Mouse (Mus musculus) brown adipose tissue, adult 24 weeks (tissue): ENCODE results near the gene Igf2r. TPM values are rescaled to one million over a fixed set of nuclear protein-coding genes. Genes with fewer than 3 reads are reported as not detected.

Experiments
- H3K27ac ChIP-seq: fragments of 200-500 bp; replicated peaks from 2 replicates; pipeline ENCODE4 v1.5.1; 2012; ENCODE audit warnings: low read depth, mild to moderate bottlenecking, low read length
- H3K4me1 ChIP-seq: fragments of 200-500 bp; 2 replicates; pipeline ENCODE4 v1.6.1; 2012; ENCODE audit warnings: low read length, mixed read lengths; ENCODE audit not compliant: control insufficient read depth, insufficient read depth, insufficient read length
- H3K4me3 ChIP-seq: fragments of 200-500 bp; 2 replicates; pipeline ENCODE4 v1.5.1; 2012; ENCODE audit warnings: low read depth, mild to moderate bottlenecking, low read length, moderate library complexity; ENCODE audit not compliant: insufficient read depth
- polyA plus RNA-seq: library from polyadenylated mRNA; stranded (reverse); fragments of >200 nt; gene quantifications from 2 replicates; pipeline ENCODE4 v1.2.4, GENCODE M21; 2012; ENCODE audit not compliant: missing spikeins, insufficient read depth, insufficient read length

The Igf2r gene
- polyA plus RNA-seq: 15.7 and 16.3 TPM in 2 replicates

GRCm38 (mm10) chr17:12769380-12769921 lies at the start of gene Igf2r:
Igf2r (minus strand) TSS chr17:12769664.
- H3K4me1 ChIP-seq: peaks cover 13% of the 10 kb centered on the region; the same call in 1 of the 2 replicates
- peak within 1 kb of the TSS; percentile 52 for H3K27ac ChIP-seq
- H3K4me3 ChIP-seq: peak within 1 kb of the TSS; percentile 72

GRCm38 (mm10) chr17:12815885-12816284 lies 46.4 kb upstream of the Igf2r start:
- H3K4me3 ChIP-seq: no peak overlapping the region

GRCm38 (mm10) chr17:12814502-12814901 lies 45.0 kb upstream of the Igf2r start:
- Histone ChIP-seq H3K4me3 (no peak overlapping the region), H3K4me1 (no peaks in the 10 kb centered on the region), H3K27ac (no peak overlapping the region)

More at GRCm38 (mm10) chr17:12815885-12816284, 46.4 kb upstream of the Igf2r start:
- H3K27ac ChIP-seq: no peak overlapping the region
- no peaks in the 10 kb centered on the region for H3K4me1 ChIP-seq

GRCm38 (mm10) chr17:12810973-12811303 lies 41.5 kb upstream of the Igf2r start:
- Histone ChIP-seq H3K27ac (no peak overlapping the region), H3K4me3 (no peak overlapping the region), H3K4me1 (no peaks in the 10 kb centered on the region)

DNA sequence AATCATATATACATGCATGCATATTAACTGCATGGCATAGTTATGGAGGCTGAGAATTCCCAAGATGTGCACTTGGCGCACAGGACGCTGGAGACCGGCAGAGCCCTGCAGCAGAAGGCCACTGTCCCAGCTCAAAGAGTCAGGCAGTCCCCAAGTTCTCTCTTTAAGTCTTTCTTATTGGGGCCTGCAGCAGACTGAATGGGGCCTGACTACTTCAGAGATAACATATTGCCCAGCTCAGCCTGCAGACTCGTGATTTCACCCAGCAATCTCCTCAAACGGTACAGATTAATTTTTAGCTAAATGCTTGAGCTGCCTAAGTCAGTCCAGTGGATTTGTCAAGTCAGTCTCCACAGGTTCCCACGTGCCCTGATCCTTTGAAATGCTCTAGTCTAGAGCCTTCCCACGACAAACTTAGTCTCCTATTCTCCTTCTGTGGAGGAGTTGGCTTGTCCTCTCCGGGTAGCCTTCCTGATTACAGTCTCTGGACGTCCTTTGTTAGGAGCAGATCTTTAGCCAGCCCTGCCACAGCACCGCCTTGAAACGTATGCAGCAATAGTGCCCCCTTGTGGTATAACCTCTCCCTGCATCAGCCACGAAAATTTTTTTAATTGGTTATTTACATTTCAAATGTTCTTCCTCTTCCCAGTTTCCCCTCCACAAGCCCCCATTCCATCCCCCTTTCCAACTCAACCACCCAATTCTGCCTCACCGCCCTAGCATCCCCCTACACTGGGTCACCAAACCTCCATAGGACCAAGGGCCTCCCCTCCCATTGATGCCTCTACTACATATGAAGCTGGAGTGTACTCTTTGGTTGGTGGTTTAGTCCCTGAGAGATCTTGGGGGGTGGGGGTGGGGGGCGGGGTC lies 40.9 kb upstream of the Igf2r start:
- Histone ChIP-seq H3K4me1 (no peaks in the 10 kb centered on the region), H3K4me3 (no peak overlapping the region), H3K27ac (0 out of 2 replicates have a peak overlapping the region, but pooled peaks have one; percentile 1)

GRCm38 (mm10) chr17:12808851-12809250 lies 39.4 kb upstream of the Igf2r start:
- Histone ChIP-seq H3K27ac (no peak overlapping the region), H3K4me1 (no peaks in the 10 kb centered on the region), H3K4me3 (no peak overlapping the region)

GRCm38 (mm10) chr17:12804584-12805445 lies 35.4 kb upstream of the Igf2r start:
- H3K4me1 ChIP-seq: no peaks in the 10 kb centered on the region
- no peak overlapping the region for H3K27ac ChIP-seq
- no peak overlapping the region for H3K4me3 ChIP-seq

DNA sequence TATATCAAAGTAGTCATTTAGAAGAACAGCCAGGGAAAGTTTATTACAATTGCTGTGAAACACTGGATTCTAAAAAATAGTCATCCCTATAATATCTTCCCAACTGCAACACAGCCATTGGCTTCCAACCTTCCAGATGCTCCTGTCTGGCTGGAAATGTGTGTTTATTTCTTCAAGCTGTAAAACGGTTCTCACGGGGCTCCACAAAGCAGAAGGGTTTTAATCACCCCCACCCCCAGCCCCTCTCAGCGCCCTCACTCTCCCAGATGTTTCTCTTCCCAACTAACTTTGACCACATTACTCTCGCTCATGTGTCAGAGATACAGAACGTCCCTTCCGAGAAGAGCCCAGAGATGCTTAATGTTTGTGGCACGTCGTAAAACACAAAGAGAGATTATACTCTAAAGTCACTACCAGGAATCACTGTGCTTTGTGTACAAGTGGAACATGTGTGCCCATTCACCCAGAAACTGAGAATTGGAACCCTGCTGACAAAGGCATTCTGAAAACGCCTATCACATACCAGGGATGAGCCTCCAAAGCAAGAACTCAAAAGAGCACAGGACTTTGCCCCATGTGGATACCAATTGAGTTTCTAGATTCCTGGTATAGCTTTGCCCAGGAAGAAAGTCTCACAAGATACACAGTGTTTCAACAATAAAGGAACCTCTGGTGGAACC lies 32.5 kb upstream of the Igf2r start:
- Histone ChIP-seq H3K4me1 (no peaks in the 10 kb centered on the region), H3K27ac (no peak overlapping the region), H3K4me3 (no peak overlapping the region)

- Histone ChIP-seq H3K4me3 (no peak overlapping the region), H3K27ac (no peak overlapping the region), H3K4me1 (peaks cover 6% of the 10 kb centered on the region)
These were observed 30.2 kb upstream of the Igf2r start for GRCm38 (mm10) chr17:12799368-12800275.

DNA sequence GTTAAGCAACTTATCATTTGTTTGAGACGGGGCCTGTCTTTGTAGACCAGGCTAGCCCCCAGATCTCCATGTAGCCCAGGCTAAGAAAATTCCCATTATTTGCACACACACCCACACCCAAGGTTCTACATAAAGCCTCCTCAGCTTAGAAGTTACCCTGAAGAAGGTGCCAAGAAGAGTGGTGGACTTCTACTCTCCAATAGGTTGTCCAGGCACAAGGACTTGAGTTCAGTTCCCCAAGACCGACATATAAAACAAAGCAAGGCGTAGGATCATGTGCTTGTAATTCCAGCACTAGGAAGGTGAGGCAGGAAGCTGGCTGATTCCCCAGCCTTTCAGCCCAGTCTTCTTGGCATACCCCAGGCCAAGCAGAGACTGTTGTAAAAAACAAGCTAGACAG lies 29.1 kb upstream of the Igf2r start:
- no peak overlapping the region for H3K4me3 ChIP-seq
- peaks cover 9% of the 10 kb centered on the region for H3K4me1 ChIP-seq
- H3K27ac ChIP-seq: no peak overlapping the region

DNA sequence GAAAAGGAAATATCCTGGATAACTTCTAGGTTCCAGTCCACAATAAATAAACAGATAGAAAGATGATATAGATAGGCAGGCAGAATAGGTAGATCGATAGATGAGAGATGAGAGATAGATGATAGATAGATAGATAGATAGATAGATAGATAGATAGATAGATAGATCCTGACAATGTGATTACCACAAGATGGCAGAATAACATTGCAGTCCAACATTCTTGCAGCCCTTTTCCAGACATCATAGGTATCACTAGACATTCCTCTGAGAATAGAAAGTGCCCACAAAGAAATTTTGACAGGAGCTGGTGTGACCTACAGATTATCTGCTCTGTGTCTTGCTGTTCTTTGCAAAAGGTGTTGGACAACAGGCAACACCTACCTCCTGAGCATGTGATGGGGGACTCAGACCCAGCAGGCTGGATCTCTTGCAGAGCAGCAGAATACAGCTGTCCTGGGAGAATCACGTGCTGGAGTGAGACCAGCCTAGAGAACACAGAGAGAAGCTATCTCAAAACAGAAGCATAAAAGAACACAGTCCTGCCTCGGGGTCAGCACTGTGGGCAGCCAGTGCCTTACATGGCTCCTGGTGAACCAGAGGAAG lies 28.1 kb upstream of the Igf2r start:
- Histone ChIP-seq H3K4me1 (peaks cover 13% of the 10 kb centered on the region), H3K4me3 (no peak overlapping the region), H3K27ac (no peak overlapping the region)

DNA sequence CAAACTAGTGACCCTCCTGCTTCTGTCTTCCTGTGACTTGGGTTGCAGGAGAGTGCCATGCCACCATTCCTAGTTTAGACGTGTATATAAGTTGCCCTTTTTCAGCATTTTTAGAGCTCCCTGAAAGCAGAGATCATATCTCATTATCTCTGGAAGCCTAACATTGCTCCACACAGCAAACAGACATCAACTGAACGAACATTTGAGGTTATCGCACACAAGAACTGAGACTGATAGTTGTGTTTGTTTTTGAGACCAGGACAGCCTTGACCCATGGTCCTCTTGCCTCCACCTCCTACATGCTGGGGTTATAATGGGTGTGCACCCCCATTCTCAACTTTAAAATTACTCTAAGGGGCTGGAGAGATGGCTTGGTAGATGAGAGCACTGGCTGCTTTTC lies 27.2 kb upstream of the Igf2r start:
- H3K4me1 ChIP-seq: peaks cover 18% of the 10 kb centered on the region

DNA sequence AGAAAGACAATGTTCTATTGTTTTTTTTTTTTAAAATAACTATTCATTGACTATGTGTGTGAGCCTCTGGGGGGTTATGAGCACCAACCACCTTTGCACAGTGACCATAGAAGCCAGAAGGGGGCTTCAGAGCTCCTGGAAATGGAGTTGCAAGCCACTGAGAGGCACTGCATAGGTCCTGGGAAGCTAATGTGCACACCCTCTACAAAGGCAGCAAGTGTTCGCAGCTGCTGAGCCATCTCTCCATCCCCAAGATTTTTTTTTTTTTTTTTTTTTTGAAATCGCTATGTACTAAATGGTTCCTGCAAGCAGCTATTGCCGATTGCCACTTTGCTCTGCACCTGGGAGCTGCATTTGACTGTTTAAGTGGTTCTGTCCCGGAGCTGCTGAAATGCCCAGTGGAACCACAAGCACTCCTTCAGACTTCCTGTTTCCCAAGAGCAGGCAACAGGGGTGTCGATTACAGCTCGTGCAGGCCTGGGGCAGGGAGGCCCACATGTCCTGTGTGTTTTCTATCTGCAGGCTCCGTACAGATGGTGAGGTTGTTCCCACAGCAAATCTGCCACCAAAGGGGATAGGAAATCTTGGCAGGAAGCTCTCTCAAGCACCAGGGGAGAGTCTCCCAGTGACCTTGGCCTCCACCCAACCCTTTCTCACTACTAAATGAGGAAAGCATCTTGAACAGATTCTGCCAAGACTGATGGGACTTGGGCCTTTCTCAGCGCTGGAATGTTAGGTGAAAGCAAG lies 24.4 kb upstream of the Igf2r start:
- Histone ChIP-seq H3K27ac (peak overlapping the region; percentile 73), H3K4me3 (no peak overlapping the region)

More for the DNA sequence above, 27.2 kb upstream of the Igf2r start:
- H3K4me3 ChIP-seq: no peak overlapping the region
- H3K27ac ChIP-seq: no peak overlapping the region

More for the DNA sequence above, 24.4 kb upstream of the Igf2r start:
- H3K4me1 ChIP-seq: peaks cover 35% of the 10 kb centered on the region
